Mouse (Mus musculus) frontal cortex, postnatal 14 days (tissue): ENCODE results near the gene Tmem72.

Source experiments
- DNase-seq, 2 experiments: peaks; one replicate each; pipeline ENCODE4 v3.0.0; 2022; ENCODE audit warnings: low spot score in 2 of 2

Tmem72 gene

DNA sequence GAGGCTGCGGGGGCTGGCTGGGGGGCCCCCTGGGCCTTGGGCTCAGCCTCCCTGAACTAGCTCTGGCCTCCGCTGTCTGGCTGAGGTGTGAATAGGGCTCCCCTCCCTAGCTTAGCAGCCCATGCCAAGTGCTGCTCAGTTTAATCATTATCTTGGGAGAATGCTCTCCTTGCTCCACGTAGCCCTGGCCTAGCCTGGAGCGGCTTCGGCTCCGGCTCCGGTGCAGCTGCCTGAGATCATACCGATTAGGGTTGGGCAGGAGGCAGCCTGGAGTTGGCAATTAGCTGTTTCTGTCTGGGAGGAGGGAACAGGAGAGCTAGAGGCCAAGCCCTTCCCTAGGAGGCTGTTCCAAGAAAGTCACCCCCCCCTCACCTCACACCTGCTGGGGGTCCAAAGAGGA lies at the start of gene Tmem72:
TSS of gene Tmem72 (minus strand) at position 248 of the 400 bp plus-strand sequence.
- no peak for DNase-seq

DNA sequence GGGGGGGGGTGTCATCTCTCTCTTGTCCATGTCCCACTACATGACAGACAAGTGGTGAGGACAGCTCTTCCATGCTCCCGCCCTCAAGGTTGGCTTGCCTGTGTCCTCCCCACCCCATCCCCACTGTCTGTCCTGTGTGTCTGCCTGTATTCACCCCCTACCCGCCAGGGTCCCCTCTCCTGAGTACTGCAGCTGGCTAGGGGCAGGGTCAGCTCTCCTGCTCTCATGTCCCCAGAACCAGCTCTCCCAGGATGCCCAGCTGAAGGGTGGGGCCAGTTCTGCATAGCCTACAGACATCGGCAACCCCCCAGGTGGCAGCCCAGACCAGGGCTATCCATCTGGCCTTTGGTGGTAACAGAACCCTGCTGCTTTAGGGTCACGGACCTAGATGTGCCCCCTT lies 47.8 kb upstream of the Tmem72 start:
- DNase-seq = no peak

DNA sequence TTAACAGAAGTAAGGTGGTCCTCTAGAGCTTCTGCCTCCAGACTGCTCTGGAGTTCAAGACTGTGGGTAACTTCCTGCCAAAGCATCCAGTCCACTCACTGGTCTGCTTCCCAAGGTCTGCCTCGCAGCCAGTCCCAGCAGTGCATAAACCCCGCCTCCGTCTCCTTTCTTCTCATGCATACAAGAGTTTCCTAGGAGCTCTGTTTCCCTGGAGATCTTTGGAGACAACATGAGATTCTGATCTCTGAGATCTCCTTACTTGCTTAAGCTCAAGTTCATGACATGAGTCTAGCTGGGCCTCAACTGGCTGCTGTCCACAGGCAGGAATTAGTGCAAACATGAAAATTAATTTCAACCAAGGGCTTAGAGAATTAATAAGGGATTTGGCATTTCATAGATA lies 45.6 kb upstream of the Tmem72 start:
- no peak for DNase-seq

DNA sequence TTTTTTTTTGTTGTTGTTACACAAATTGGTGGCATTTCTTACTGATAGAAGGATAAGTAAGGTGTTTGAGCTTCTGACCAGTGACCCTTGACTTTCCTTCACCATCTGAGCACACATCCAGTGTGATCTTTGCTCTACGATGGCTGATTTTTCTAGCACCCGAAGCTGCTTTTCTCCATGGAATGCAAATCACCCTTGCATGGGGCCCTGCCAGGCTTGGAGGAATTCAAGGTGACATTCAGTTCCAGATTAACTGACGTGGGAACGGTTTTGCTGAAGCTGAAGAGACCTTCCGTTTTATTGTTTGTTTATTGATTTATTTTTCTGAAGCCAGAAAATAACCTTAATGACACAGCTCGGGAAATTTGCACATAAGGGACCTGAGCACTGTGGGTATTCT lies 43.5 kb upstream of the Tmem72 start:
- DNase-seq = no peak

DNA sequence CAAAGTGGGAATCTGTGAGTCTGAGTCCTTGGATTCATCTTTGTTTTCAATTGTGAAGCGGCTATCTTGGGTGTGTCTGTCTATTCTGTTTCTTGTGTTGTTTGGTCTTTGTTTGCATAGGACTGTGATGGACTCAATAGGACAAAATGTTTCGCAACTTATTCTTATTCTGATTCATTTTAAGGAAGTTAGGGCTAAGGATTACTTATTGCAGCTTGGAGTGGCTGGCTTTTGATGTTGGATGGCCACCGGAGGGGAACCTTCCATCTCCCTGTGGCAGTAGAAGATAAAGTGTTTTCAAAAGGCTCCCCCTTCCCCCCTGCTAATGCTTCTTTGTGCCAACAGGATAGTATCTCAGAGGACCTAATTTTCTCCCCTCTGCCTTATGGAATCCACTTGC lies 39.7 kb upstream of the Tmem72 start:
- no peak for DNase-seq

DNA sequence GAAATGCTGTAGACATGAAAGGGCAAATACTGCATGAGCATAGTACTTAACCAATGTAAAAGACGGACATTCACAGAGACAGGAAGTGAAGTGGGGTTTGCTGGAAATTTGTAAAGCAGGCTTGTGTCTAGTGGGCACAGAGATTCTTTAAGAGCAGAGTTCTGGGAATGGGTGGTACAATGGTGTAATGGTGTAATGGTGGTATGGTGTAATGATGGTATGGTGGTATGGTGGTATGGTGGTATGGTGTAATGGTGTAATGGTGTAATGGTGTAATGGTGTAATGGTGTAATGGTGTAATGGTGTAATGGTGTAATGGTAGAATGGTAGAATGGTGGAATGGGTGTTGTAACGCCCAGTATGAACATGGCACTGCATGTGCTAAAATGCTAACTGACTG lies 21.3 kb upstream of the Tmem72 start:
- no peak for DNase-seq

DNA sequence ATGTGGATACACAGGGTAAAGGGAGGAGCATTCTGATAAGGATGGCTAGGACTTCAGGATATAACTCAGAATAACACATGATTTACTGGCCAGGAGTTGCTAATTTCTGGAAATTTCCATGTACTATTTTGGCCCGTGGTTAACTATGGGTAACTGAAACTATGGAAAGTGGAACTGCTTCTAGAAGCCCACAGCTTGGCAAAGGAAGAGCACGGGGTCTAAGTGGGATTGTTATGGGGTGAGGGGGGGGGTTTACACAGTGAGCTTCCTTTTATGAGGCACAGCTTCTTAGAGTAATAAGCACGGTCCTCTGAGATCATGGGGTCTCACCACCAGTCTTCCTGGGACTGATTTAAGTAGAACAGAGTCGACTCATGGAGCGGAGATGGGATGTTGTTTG lies 18.6 kb upstream of the Tmem72 start:
- DNase-seq = no peak

DNA sequence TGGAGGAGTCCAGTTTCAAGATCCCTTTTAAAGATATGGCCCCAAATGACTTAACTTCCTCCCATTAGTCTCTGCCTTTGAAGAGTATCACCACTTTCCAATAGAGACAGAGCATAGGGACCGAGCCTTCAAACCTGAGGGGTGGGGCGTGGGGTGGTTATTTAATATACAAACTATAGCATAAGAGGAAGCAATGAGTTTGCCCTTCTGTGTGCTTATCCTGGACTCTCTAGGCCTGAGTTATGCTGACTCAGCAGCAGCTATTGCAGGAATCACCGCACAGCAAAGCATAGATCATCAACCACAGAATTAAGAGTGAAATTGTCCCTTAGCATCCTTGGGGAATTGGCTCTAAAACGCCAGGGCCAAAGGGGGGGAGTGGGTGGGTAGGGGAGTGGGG lies 16.9 kb upstream of the Tmem72 start:
- no peak for DNase-seq

DNA sequence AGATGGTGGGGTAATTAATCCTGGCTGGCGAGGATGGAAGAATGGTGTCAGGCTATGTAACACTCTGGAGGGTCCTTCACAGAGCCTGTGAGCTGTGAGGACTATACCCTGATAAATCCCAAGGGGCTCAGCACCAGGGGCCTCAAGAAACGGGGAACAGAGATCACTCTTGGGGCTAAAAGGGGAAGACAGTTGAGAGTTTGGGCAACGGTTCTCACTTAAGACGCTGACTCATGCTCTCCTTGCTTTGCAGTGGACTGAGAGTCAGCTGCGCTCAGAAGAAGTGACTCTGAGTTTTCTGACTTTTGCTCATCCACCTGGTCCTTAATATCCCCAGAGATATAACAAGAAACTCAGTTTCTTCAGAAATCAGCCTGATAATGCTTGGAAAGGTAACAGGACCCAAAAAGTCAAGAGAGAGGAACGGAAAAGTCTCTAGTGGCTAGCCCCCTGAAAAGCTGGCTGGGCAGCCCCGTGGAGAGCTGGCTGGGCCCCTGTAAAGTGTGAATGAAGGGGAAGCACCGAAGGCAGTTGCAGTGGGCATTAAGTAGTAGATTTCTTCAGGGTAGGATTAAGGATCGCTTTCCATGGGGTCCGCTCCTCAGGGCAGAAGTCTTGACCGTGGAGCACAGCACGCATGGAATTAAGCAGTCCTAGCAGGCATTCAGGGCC lies 7.9 kb upstream of the Tmem72 start:
- DNase-seq = no peak

DNA sequence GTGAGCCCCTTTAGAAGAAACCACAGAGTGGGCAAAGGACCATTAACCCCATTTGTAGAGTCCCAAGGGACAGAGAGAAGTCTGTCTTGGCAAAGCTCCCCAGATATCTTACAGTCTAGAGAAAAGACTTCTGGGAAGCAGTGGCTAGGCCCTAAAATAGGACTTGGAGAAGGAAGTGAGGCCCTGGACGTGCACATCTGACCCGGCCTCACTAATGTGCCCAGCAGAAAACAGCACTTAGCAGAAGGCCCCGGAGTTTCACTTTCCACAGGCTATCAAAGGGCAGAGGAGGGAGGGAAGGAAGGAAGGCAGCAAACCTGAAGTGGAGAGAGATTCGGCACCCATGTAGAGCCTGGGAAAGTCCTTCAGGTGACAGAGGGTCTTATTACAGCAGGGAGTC lies 2.2 kb upstream of the Tmem72 start:
- DNase-seq = no peak

DNA sequence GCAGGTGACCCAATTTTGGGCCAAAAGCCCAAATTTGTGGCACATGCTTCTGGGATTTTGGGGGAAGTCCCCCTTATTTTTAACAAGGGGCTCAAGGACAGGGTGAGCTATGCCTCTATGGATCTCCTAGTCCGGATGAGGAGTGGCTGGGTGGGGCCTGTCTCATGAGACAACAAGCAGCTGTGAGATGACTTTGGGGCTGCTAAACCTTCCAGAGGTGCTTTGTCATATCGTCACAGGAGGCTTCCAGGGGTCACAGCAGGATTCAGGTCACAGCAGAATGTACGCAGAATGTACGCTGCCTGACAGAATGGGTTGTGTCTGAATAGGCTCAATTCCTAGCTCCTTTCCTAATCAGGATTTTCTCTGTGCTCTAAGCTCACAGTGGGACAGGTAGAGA lies 1.6 kb upstream of the Tmem72 start:
- DNase-seq = no peak

DNA sequence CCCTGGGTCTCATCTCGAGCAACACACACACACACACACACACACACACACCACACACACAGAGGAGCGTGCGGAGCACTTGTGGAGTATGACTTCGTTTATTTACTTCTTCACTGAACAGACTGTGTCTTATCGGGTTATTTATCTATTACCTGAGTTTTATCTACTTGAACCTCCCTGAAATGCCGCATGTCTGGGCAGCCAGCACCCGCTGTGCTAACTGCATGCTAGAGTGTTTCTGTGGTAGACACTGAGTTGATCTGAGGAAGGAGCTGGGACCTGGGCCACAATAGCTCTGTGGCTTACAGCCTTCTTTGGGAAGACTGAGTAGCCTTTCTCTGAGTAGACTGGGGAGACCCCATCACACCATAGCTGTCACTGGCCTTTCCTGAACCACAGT lies 1.1 kb upstream of the Tmem72 start:
- DNase-seq = no peak

DNA sequence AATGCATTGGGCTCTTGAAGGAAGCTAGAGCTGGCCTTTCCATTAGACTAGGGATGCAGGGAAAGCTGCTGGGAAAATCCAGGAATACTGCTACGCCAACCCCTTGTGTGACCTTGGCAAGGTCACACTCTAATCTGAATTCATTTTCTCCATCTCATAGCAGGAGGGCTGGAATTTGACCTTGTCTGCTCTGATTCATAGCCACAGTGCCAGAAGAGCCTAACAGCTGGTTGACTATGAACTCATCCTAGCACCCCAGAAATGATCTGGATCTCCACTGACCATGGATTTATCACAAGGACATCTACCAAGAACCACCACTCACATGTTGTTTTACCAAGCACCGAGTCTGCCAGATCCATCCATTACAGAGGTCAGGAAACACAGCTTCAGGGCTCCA lies 1.5 kb downstream of the Tmem72 start:
- no peak for DNase-seq

DNA sequence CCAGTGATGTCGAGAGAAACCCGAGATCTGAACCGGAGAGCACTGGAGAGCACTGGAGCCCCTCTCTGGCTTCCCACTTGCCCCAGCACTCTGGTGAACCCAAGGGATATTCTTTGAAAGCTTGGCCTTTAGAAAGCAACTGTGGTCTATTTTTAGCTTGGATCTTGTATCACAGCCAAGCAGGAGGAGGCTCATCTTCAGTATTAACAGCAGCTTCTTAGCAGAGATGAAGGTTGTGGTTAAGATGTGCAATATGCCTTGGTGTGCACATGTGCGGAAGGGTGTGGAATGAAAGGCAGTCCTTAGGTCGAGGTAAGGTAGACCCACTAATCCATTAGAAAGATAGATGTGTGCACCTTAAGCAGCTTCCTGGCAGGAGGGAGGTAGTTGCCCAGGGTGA lies 2.1 kb downstream of the Tmem72 start:
- DNase-seq = no peak

DNA sequence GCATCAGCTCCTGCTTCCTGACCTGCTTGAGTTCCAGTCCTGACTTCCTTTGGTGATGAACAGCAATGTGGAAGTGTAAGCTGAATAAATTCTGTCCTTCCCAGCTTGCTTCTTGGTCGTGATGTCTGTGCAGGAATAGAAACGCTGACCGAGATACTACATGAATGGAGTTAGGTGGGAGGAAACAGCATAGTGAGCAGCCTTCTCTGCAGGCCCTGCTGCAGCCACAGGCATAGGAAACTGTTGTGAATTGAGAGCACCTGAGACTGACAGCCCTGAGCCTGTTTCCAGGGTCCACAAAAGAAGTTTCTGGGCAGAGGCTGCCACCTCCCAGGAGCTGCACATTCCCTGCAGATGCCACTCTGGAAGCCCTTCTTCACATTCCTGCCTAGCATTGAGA lies 2.7 kb downstream of the Tmem72 start:
- no peak for DNase-seq

DNA sequence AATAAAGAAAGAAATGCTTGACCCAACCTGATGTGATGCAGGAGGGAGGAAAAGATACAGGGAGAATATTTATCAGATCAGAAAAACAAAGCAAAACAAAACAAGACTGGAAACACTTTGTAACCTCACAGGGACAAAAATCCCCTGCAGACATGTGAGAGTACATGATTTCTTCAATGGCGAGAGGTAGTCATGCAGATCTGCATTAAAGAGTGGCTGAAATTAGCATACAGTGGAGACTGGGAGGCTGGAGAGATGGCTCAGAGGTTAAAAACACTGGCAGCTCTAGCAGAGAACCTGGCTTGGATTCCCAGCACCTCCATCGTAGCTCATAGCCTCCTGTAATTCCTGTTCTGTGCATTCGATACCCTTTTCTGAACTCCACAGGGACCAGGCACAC lies 4.2 kb downstream of the Tmem72 start:
- no peak for DNase-seq

DNA sequence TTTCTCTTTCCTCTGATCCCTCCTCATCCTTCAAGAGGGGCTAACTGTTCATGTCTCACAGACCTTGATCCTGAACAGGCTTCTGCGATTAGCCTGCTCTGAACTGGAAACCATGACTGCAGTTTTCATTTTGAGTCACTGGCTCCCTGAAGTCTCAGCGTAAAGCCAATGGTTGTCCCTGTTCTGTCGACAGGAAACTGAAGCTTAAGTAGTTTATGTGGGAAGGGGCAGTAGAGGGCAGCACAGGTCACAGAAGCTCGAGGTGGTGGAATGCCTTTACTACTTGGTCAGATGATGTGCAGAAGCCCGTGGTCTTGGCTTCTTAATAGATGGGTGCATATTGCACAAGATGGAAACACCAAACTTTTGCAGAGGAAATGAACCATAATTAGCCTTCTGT lies 4.7 kb downstream of the Tmem72 start:
- no peak for DNase-seq

DNA sequence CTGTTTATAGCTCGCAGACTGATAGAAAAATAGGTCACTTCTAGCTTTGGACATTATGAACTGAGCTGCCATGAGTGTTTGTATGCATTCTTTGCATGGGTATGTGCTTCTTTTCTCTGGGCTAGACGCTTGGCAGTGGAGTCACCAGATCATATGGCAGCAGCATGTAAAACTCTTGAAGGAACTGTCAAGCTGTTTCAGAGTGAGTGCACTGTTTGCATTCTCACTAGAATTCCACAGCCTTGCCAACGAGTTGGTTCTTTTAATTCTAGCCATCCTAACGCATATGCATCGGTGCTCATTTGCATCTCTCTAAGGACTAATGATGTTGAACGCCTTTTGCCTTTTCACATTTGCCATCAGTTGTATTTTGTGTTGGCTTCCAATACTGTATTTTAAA lies 12.4 kb downstream of the Tmem72 start:
- no peak for DNase-seq

DNA sequence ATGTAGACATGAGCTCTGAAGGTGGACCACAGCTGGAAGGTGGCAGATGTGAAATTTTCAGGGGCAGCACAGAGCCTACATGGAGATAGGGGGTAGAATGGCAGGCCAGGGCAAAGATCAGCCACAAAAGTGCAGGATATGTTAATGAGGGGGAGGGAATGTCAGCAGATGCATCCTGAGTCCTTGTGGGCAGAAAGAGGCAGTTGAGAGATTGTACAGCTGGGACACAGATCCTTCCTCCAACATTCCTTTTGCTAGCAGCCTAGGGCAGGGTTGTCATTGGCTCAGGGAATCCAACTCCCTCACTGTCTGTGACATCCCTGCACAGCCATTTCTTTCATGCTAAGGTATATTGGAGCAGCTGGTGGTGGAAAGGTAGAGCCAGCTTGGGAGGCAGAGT lies 15.9 kb downstream of the Tmem72 start:
- DNase-seq = no peak

DNA sequence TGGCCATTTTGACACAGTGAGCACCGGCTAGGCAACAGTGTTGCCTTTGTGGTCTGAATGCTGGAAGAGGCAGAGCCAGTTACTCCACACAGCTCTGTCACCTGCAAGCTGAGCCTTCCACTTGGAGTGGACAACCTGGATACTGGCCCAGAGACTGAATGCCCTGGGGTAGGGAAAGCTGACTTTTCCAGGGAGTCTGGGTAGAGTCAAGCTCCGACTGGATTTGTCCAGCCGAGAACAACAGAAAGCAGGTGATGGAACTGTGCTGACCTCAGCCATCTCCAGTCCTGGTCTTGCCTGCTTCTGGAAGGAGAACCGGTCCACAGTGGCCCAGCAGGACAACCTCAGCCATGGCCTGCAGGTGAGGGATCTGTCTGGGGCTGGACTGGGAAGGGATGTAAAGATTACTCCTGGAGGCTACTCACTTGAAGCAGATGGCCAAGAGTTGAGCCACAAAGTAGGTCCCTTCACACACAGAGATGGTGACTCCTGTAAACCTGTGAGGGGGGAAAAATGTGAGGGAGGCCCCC lies 18.8 kb downstream of the Tmem72 start:
- no peak for DNase-seq

DNA sequence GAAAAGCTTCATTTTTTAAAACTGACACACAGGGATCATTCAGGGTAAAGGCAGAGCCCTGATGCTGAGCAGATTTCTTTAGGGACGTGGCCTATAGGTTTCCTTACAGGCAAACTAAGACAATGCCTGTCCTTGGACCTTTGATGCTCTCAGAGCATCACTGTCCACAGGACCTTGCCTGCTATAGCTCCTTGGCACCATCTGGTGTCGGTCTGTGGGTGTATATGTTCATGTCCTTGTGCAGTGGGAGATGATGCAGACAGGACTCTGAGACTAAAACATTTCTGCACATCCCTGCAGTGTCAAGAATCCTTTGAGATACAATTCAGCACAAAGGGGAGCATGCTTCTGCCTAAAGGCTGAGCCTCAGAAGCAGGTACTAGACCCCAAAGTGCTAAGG lies 19.3 kb downstream of the Tmem72 start:
- no peak for DNase-seq

DNA sequence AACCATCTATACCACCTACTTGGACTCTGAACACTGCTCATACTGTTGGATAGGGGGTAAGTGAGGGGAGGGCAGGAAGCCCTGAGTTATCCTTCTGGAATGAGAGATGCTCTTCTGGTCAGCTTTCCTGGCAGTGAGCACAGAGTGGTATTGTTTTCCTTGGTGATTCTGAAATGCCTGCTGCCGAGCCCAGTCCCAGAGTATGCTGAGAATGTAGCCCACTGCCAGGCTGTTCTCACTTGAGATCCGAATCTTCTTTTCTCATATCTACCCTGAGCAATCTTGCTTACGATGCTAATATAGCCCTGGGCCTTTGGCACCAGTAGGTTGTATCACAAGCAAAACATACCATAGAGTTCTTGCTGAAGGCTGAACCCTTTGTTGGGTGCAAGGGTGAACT lies 22.4 kb downstream of the Tmem72 start:
- no peak for DNase-seq

DNA sequence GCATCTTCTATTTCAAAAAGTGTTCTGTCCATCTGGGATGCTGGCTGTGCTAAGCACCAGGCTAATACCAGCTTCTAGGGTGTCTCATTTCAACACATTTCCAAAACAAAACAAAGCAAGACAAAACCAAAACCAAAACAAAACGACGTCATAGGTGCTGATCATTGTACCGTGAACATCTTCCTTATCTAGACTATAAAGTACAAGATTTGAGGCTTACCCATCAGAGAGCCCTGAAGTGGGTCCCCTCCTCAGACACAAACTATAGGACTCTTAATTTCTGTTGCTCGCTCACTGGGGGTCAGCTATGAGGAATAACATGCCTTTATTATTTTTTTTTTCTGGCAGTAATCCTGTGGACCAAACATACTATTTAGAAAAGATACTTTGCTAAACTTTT lies 23.1 kb downstream of the Tmem72 start:
- DNase-seq = no peak

DNA sequence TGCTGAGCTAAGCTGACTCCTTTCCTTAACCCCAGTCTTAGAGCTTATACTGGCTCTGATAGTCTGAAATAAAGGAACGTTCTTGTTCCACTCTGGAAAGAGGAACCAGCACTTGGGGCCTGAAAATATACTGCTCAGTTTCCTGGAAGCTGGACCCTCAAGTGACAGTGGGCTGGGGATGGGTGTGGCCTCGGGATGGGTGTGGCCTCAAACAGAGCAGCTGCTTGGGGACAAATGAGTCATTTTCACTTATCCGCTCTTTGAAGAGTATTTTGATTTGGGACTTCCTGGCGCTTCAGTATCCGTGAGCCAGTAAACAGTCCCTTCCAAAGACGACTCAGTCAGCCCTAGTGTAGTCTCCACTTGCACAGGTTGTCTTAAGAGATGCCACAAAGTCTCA lies 34.4 kb downstream of the Tmem72 start:
- DNase-seq = no peak
